Comparison of ENCODE assay signal across 13 mouse cellular contexts in genomic region chr7:31067836-31068235, GRCm38 (mm10). TPM values are rescaled to one million over a fixed set of nuclear protein-coding genes. Genes with fewer than 3 reads are reported as not detected.
DNase-seq lines count a peak whose midpoint lies in the region; ATAC-seq and TF ChIP-seq lines count a peak whose summit lies in the region.
"Had no signal": no experiment of that assay in that cellular context is flagged by ENCODE, and none has a peak within 500 bp of the region (broad histone marks: within the 10 kb centered on the region; RNA-seq: fewer than 3 reads in every experiment).

No protein-coding gene starts in this region.

- H3K4me1 ChIP-seq in heart, embryonic 12.5 days (replicated peaks) = peaks cover 11% of the 10 kb centered on the region
- no peaks in the 10 kb centered on the region for H3K4me1 ChIP-seq in lung, postnatal 0 days (ENCODE audit: insufficient read depth, low read depth, low read length)
- H3K4me1 ChIP-seq: liver, embryonic 15.5 days had no signal

- H3K36me3 ChIP-seq in heart, embryonic 12.5 days = no peaks in the 10 kb centered on the region
- no peaks in the 10 kb centered on the region for H3K36me3 ChIP-seq in lung, postnatal 0 days (ENCODE audit: insufficient read depth, low read length)
- H3K36me3 ChIP-seq: forebrain, embryonic 15.5 days; liver, embryonic 15.5 days had no signal

- H3K27me3 ChIP-seq in heart, embryonic 12.5 days (replicated peaks) = 0 out of 2 replicates have a peak, but pooled peaks cover 7% of the 10 kb centered on the region
- H3K27me3 ChIP-seq in lung, postnatal 0 days (replicated peaks; ENCODE audit: insufficient read depth, low read length) = no peaks in the 10 kb centered on the region
- H3K27me3 ChIP-seq: forebrain, embryonic 15.5 days; liver, embryonic 15.5 days had no signal

- H3K9me3 ChIP-seq in heart, embryonic 12.5 days (replicated peaks) = no peaks in the 10 kb centered on the region
- no peaks in the 10 kb centered on the region for H3K9me3 ChIP-seq in lung, postnatal 0 days (ENCODE audit: low read length)
- H3K9me3 ChIP-seq: forebrain, embryonic 15.5 days; liver, embryonic 15.5 days had no signal

- H3K9ac ChIP-seq in heart, embryonic 12.5 days = no peak overlapping the region
- H3K9ac ChIP-seq in lung, postnatal 0 days (replicated peaks; ENCODE audit: low read depth) = no peak overlapping the region
- H3K9ac ChIP-seq: forebrain, embryonic 15.5 days; liver, embryonic 15.5 days had no signal

- DNase-seq in heart, postnatal 10 days = peak; percentile 47 to 63
- peak; percentile 44 for DNase-seq in lung, postnatal 0 days (ENCODE audit: low spot score)
- DNase-seq in lung, adult 18-20 months = no peak
- peak; percentile 60 for DNase-seq in Muller cell, postnatal 12 days (ENCODE audit: inconsistent ontology term)
- DNase-seq in layer of hippocampus, postnatal 10 days (ENCODE audit: low spot score in 2 of 2) = peak; percentile 56 to 60
- no peak for DNase-seq in embryo, embryonic 11 days
- no peak for DNase-seq in heart, adult 8-10 months (ENCODE audit: low spot score)
- DNase-seq: cerebellum, adult 11-12 months had no signal

- H3K4me2 ChIP-seq in heart, embryonic 12.5 days = no peak overlapping the region
- no peak overlapping the region for H3K4me2 ChIP-seq in lung, postnatal 0 days (replicated peaks; ENCODE audit: low read depth, low read length)
- H3K4me2 ChIP-seq: forebrain, embryonic 15.5 days; liver, embryonic 15.5 days had no signal

- 41% methylated on average over 5 of the region's 5 CpGs for WGBS in heart, embryonic 12.5 days
- WGBS in lung, postnatal 0 days = 32% methylated on average over 5 of the region's 5 CpGs

- ATAC-seq in heart, embryonic 12.5 days (ENCODE audit: insufficient number of reproducible peaks, low FRiP score) = no peak
- ATAC-seq in lung, postnatal 0 days = peak; percentile 43
- ATAC-seq: forebrain, embryonic 15.5 days had no signal

- H3K27ac ChIP-seq in heart, embryonic 12.5 days (ENCODE audit: poor library complexity, severe bottlenecking) = no peak overlapping the region
- no peak overlapping the region for H3K27ac ChIP-seq in lung, postnatal 0 days (ENCODE audit: low read length)
- H3K27ac ChIP-seq: forebrain, embryonic 15.5 days; liver, embryonic 15.5 days had no signal

- TF ChIP-seq CTCF in lung, postnatal 0 days (IDR thresholded peaks at IDR 0.05) = no peak

- no peak overlapping the region for H3K4me3 ChIP-seq in heart, embryonic 12.5 days
- no peak overlapping the region for H3K4me3 ChIP-seq in lung, postnatal 0 days (ENCODE audit: low read depth, low read length)
- H3K4me3 ChIP-seq: forebrain, embryonic 15.5 days; liver, embryonic 15.5 days had no signal

- no peak for TF ChIP-seq EP300 in lung, postnatal 0 days (IDR thresholded peaks at IDR 0.05)

- intact Hi-C loops in heart, postnatal 10 days (cut with DNase I) = no loop called here

RNA-seq across cellular contexts. Expression of gene Fxyd3, which starts 8.7 kb away (rescaled TPM):
- 1 to 10 TPM; 2.8 to 5.1 TPM for total RNA-seq in heart, postnatal 10 days (2021)
- polyA plus RNA-seq in heart, embryonic 12.5 days (2016; fragmentation: Nextera tagmentation; extraction: Ambion mirVana) = 0.15 and 0.23 TPM in 2 replicates
- polyA plus RNA-seq in lung, postnatal 0 days (2015; fragmentation: Nextera tagmentation; extraction: Ambion mirVana) = 76.1 and 78.1 TPM in 2 replicates
- total RNA-seq in layer of hippocampus, postnatal 10 days (2021) = 1 to 10 TPM in 1 of 2 experiments, not detected in 1; 1.2 TPM
- total RNA-seq in heart, adult 8-10 months (2022) = 1 to 10 TPM in 2 of 4 experiments, under 1 TPM in 2; 0.71 to 4.8 (median 1.6) TPM
- total RNA-seq: MEL; neutrophil, adult 5-6 weeks had no signal
- polyA plus RNA-seq: forebrain, embryonic 15.5 days had no signal

RNA-seq across cellular contexts. Expression of gene Lgi4, which starts 8.7 kb away (rescaled TPM):
- 1 to 10 TPM; 3.0 to 4.3 TPM for total RNA-seq in heart, postnatal 10 days (2021)
- polyA plus RNA-seq in heart, embryonic 12.5 days (2016; fragmentation: Nextera tagmentation; extraction: Ambion mirVana) = 0.14 TPM in 1 of 2 replicates, not detected in the other
- 0.20 and 0.27 TPM in 2 replicates for polyA plus RNA-seq in lung, postnatal 0 days (2015; fragmentation: Nextera tagmentation; extraction: Ambion mirVana)
- 10 to 100 TPM; 13.2 to 15.5 TPM for total RNA-seq in layer of hippocampus, postnatal 10 days (2021)
- 1 to 10 TPM; 2.6 to 3.8 (median 3.4) TPM for total RNA-seq in heart, adult 8-10 months (2022)
- total RNA-seq: MEL had no signal
- polyA plus RNA-seq: liver, embryonic 15.5 days had no signal

RNA-seq across cellular contexts. Expression of gene Fxyd1, which starts 10.8 kb away (rescaled TPM):
- 100 to 1,000 TPM; 695 to 726 TPM for total RNA-seq in heart, postnatal 10 days (2021)
- 927 and 934 TPM in 2 replicates for polyA plus RNA-seq in heart, embryonic 12.5 days (2016; fragmentation: Nextera tagmentation; extraction: Ambion mirVana)
- 175 and 211 TPM in 2 replicates for polyA plus RNA-seq in lung, postnatal 0 days (2015; fragmentation: Nextera tagmentation; extraction: Ambion mirVana)
- 10 to 100 TPM; 67.2 to 69.2 TPM for total RNA-seq in layer of hippocampus, postnatal 10 days (2021)
- 1,000 to 10,000 TPM in 2 of 4 experiments, 100 to 1,000 TPM in 2; 843 to 1,156 (median 1,037) TPM for total RNA-seq in heart, adult 8-10 months (2022)
- total RNA-seq: MEL; neutrophil, adult 5-6 weeks had no signal

RNA-seq across cellular contexts. Expression of gene Fxyd7, which starts 16.6 kb away (rescaled TPM):
- 1 to 10 TPM; 1.3 to 1.6 TPM for total RNA-seq in heart, postnatal 10 days (2021)
- 1.4 and 1.7 TPM in 2 replicates for polyA plus RNA-seq in heart, embryonic 12.5 days (2016; fragmentation: Nextera tagmentation; extraction: Ambion mirVana)
- polyA plus RNA-seq in lung, postnatal 0 days (2015; fragmentation: Nextera tagmentation; extraction: Ambion mirVana) = 1.2 and 1.8 TPM in 2 replicates
- total RNA-seq in layer of hippocampus, postnatal 10 days (2021) = 100 to 1,000 TPM; 376 to 407 TPM
- total RNA-seq in heart, adult 8-10 months (2022) = 1 to 10 TPM in 2 of 4 experiments, under 1 TPM in 2; 0.49 to 1.5 (median 1.1) TPM
- total RNA-seq: MEL had no signal

RNA-seq across cellular contexts. Expression of gene Fxyd5, which starts 25.6 kb away (rescaled TPM):
- total RNA-seq in heart, postnatal 10 days (2021) = 10 to 100 TPM; 30.4 to 33.5 TPM
- 34.8 and 37.3 TPM in 2 replicates for polyA plus RNA-seq in heart, embryonic 12.5 days (2016; fragmentation: Nextera tagmentation; extraction: Ambion mirVana)
- polyA plus RNA-seq in lung, postnatal 0 days (2015; fragmentation: Nextera tagmentation; extraction: Ambion mirVana) = 168 and 206 TPM in 2 replicates
- 10 to 100 TPM; 35.9 to 36.5 TPM for total RNA-seq in layer of hippocampus, postnatal 10 days (2021)
- 10 to 100 TPM; 22.7 to 35.0 (median 28.4) TPM for total RNA-seq in heart, adult 8-10 months (2022)

Comparison
In these comparisons a context has a peak if more than half of its experiments do, and no peak if none do; other contexts are left out.
1. DNase-seq: peak in heart, postnatal 10 days (2 of 2), lung, postnatal 0 days (single experiment), Muller cell, postnatal 12 days (single experiment) and layer of hippocampus, postnatal 10 days (2 of 2); none in lung, adult 18-20 months (0 of 2), embryo, embryonic 11 days (single experiment) and heart, adult 8-10 months (single experiment).
2. RNA of gene Fxyd1, which starts 10.8 kb away (total RNA-seq): 843 to 1,156 TPM in heart, adult 8-10 months and 695 to 726 TPM in heart, postnatal 10 days; 67.2 to 69.2 TPM in layer of hippocampus, postnatal 10 days; every median in the first group is over 4 times any median in the second.